7 mouse cellular contexts compared by ENCODE assay signal in the genomic region with DNA sequence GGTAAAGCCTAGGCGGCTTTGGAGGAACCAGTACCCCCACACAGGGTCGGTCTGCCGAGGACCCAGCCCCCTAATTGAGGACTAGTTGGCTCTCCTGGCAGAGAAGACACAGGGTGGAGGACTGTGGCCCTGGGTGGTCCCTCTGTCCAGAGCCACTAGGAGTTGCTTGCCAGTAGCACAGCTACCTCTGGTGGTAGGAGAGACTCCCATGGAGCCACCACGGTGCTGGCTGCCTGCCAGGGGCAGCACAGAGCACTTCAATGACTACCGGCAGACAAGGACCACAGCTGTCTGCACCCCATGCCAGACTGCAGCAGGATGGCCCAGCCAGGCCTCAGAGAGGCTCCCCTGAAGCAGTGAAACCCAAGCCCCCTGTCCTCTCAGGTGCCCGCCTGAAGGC. TPM values are rescaled to one million over a fixed set of nuclear protein-coding genes. Genes with fewer than 3 reads are reported as not detected.
DNase-seq lines count a peak whose midpoint lies in the region; ATAC-seq and TF ChIP-seq lines count a peak whose summit lies in the region.

No protein-coding gene starts in this region.

- H3K27ac ChIP-seq in intestine, embryonic 15.5 days: no peak overlapping the region
- H3K27ac ChIP-seq in lung, embryonic 14.5 days (ENCODE audit: low read depth): peak overlapping the region; percentile 32; the same call in 1 of the 2 replicates

- no peaks in the 10 kb centered on the region for H3K9me3 ChIP-seq in intestine, embryonic 15.5 days
- H3K9me3 ChIP-seq in lung, embryonic 14.5 days (ENCODE audit: low read depth, low read length): no peaks in the 10 kb centered on the region

- TF ChIP-seq CTCF in lung, embryonic 14.5 days (IDR thresholded peaks at IDR 0.05; ENCODE audit: low read depth): peak; percentile 87

- 39% methylated on average over 6 of the region's 6 CpGs for WGBS in intestine, embryonic 15.5 days
- WGBS in lung, embryonic 14.5 days: 21% methylated on average over 6 of the region's 6 CpGs

- DNase-seq in urinary bladder, postnatal 14 days (ENCODE audit: low spot score): peak; percentile 47
- no peak for DNase-seq in urinary bladder, postnatal 36 days (ENCODE audit: low spot score in 2 of 2)
- peak; percentile 54 to 77 for DNase-seq in cerebellum, postnatal 4 days (ENCODE audit: low spot score in 2 of 2)
- DNase-seq in lung, embryonic 14.5 days: peak; percentile 93
- DNase-seq in right cerebral cortex, postnatal 4 days: peak; percentile 67

- H3K36me3 ChIP-seq in intestine, embryonic 15.5 days: no peaks in the 10 kb centered on the region
- peaks cover 4% of the 10 kb centered on the region; the same call in 1 of the 2 replicates for H3K36me3 ChIP-seq in lung, embryonic 14.5 days (ENCODE audit: insufficient read depth)

- peak; percentile 6; the same call in 1 of the 2 replicates for ATAC-seq in granulocyte monocyte progenitor cell, adult 5-6 weeks (replicated peaks; ENCODE audit: poor library complexity, severe bottlenecking)
- ATAC-seq in intestine, embryonic 15.5 days: peak; percentile 71
- peak; percentile 83 for ATAC-seq in lung, embryonic 14.5 days (ENCODE audit: insufficient read depth)

- no peak overlapping the region for H3K4me3 ChIP-seq in intestine, embryonic 15.5 days (replicated peaks)
- H3K4me3 ChIP-seq in lung, embryonic 14.5 days (ENCODE audit: low read depth, low read length): no peak overlapping the region

- H3K27me3 ChIP-seq in intestine, embryonic 15.5 days (replicated peaks): no peaks in the 10 kb centered on the region
- no peaks in the 10 kb centered on the region for H3K27me3 ChIP-seq in lung, embryonic 14.5 days (ENCODE audit: insufficient read depth, low read length)

- 0 out of 2 replicates have a peak overlapping the region, but pooled peaks have one; percentile 15 for H3K9ac ChIP-seq in intestine, embryonic 15.5 days
- H3K9ac ChIP-seq in lung, embryonic 14.5 days: no peak overlapping the region

- no peak overlapping the region for H3K4me2 ChIP-seq in intestine, embryonic 15.5 days (replicated peaks)
- no peak overlapping the region for H3K4me2 ChIP-seq in lung, embryonic 14.5 days

- H3K4me1 ChIP-seq in intestine, embryonic 15.5 days (replicated peaks): peaks cover 12% of the 10 kb centered on the region
- peaks cover 7% of the 10 kb centered on the region; the same call in 1 of the 2 replicates for H3K4me1 ChIP-seq in lung, embryonic 14.5 days (ENCODE audit: insufficient read depth)

RNA-seq across cellular contexts. Expression of a gene that starts 15.2 kb away (rescaled TPM):
- total RNA-seq in granulocyte monocyte progenitor cell, adult 5-6 weeks (2014; fragmentation: Nextera tagmentation): 19.7 and 21.6 TPM in 2 replicates
- total RNA-seq in granulocyte monocyte progenitor cell, adult 5-6 weeks (2017): 22.3 and 35.6 TPM in 2 replicates
- 24.2 and 25.0 TPM in 2 replicates for polyA plus RNA-seq in intestine, embryonic 15.5 days (2015; fragmentation: Nextera tagmentation; extraction: Ambion mirVana)
- 29.5 and 34.7 TPM in 2 replicates for polyA plus RNA-seq in lung, embryonic 14.5 days (2014; fragmentation: Nextera tagmentation; extraction: Ambion mirVana)

RNA-seq across cellular contexts. Expression of a gene that starts 48.3 kb away (rescaled TPM):
- not detected in 2 replicates for total RNA-seq in granulocyte monocyte progenitor cell, adult 5-6 weeks (2014; fragmentation: Nextera tagmentation)
- not detected in 2 replicates for total RNA-seq in granulocyte monocyte progenitor cell, adult 5-6 weeks (2017)
- 49.6 and 52.5 TPM in 2 replicates for polyA plus RNA-seq in intestine, embryonic 15.5 days (2015; fragmentation: Nextera tagmentation; extraction: Ambion mirVana)
- 52.0 and 56.7 TPM in 2 replicates for polyA plus RNA-seq in lung, embryonic 14.5 days (2014; fragmentation: Nextera tagmentation; extraction: Ambion mirVana)

Comparison
In these comparisons a context has a peak if more than half of its experiments do, and no peak if none do; other contexts are left out.
1. DNase-seq: peak in urinary bladder, postnatal 14 days (single experiment), cerebellum, postnatal 4 days (2 of 2), lung, embryonic 14.5 days (single experiment) and right cerebral cortex, postnatal 4 days (single experiment); none in urinary bladder, postnatal 36 days (0 of 2).
2. ATAC-seq: peak in every context shown above with its lines; median percentile 83 in lung, embryonic 14.5 days; 71 in intestine, embryonic 15.5 days; 6 in granulocyte monocyte progenitor cell, adult 5-6 weeks.